Mouse (Mus musculus) cerebellum, postnatal 25 days (tissue): ENCODE results near the gene Chic2.

Experiments used
- DNase-seq, 2 experiments: peaks; one replicate each; pipeline ENCODE4 v3.0.0; 2021; ENCODE audit warnings: mixed read lengths in 2 of 2

Gene Chic2

GRCm38 (mm10) chr5:75044310-75044904 is at the start of gene Chic2:
Gene Chic2 (minus strand): TSS chr5:75044774.
- peak; percentile 89 to 93 for DNase-seq

GRCm38 (mm10) chr5:75085906-75086305 is 41.3 kb upstream of the Chic2 start:
- DNase-seq, result no peak

- no peak for DNase-seq
Measured at GRCm38 (mm10) chr5:75085521-75085875, 40.9 kb upstream of the Chic2 start.

GRCm38 (mm10) chr5:75084871-75085520 is 40.4 kb upstream of the Chic2 start:
- no peak for DNase-seq

- DNase-seq, result no peak
Measured at GRCm38 (mm10) chr5:75084393-75084870, 39.9 kb upstream of the Chic2 start.

- DNase-seq, result peak in 1 of 2 experiments; percentile 12
Measured at GRCm38 (mm10) chr5:75083591-75084392, 39.2 kb upstream of the Chic2 start.

- peak in 1 of 2 experiments; percentile 11 for DNase-seq
Measured at GRCm38 (mm10) chr5:75083061-75083460, 38.5 kb upstream of the Chic2 start.

- DNase-seq, result no peak
Measured at GRCm38 (mm10) chr5:75082439-75082838, 37.9 kb upstream of the Chic2 start.

GRCm38 (mm10) chr5:75079564-75079963 is 35.0 kb upstream of the Chic2 start:
- no peak for DNase-seq

GRCm38 (mm10) chr5:75077051-75077380 is 32.4 kb upstream of the Chic2 start:
- DNase-seq, result no peak

- no peak for DNase-seq
Measured at GRCm38 (mm10) chr5:75076326-75077050, 31.9 kb upstream of the Chic2 start.

GRCm38 (mm10) chr5:75075383-75075941 is 30.9 kb upstream of the Chic2 start, which contains the start of gene Gsx2:
Gene Gsx2 (plus strand): TSS chr5:75075601.
- DNase-seq, result peak in 1 of 2 experiments; percentile 10

GRCm38 (mm10) chr5:75074537-75075382 is 30.2 kb upstream of the Chic2 start:
- DNase-seq, result no peak

GRCm38 (mm10) chr5:75074132-75074531 is 29.6 kb upstream of the Chic2 start:
- DNase-seq, result no peak

- no peak for DNase-seq
Measured at GRCm38 (mm10) chr5:75073684-75074083, 29.1 kb upstream of the Chic2 start.

GRCm38 (mm10) chr5:75073167-75073566 is 28.6 kb upstream of the Chic2 start:
- no peak for DNase-seq

- DNase-seq, result no peak
Measured at GRCm38 (mm10) chr5:75072532-75072931, 28.0 kb upstream of the Chic2 start.

- DNase-seq, result no peak
Measured at GRCm38 (mm10) chr5:75071951-75072350, 27.4 kb upstream of the Chic2 start.

- DNase-seq, result no peak
Measured at GRCm38 (mm10) chr5:75070656-75071375, 26.2 kb upstream of the Chic2 start.

GRCm38 (mm10) chr5:75070132-75070531 is 25.6 kb upstream of the Chic2 start:
- no peak for DNase-seq

- peak; percentile 40 to 73 for DNase-seq
Measured at GRCm38 (mm10) chr5:75067125-75067756, 22.7 kb upstream of the Chic2 start.
